Mouse (Mus musculus): ENCODE measurements around the gene Alk.

Alk gene

DNA sequence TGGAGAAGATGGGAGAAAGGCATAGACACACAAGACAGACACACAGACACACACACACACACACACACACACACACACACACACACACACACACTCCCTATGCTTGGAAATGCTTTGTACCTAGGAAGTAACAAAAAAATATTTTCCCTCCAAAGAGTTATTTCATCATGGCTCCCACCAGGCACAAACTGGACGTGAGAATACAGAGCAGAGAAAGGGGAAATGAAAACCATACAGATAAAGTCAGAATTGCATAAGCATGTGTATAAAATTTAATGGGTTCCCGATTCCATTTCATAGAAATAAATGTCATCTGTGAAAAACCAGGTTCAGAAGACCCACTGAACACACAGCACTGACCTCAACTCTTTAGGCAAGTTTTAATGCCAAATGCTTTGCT, 736.5 kb downstream of the Alk start:
- no peak for DNase-seq

GRCm38 (mm10) chr17:71865437-71865836, 739.0 kb downstream of the Alk start:
- DNase-seq: no peak

DNA sequence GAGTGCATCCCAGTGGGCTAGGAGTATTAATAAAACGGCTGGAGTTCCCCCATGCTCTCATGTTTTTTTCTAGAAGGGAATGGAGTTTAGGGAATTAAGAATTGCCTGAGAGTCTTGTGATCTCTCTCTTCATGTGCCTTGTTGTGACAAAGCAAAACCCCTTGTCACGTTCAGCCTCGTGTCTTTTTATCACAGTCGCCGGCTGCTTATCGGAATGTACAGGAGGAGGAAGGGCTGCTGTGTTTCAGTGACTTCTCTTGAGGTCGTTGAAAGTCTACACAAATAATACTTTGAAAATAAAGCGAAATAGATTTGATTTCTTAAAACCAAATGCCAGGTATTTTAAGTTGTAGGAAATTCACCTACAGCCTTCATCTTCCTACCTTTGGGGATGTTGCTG, 740.4 kb downstream of the Alk start:
- no peak for DNase-seq

- no peak for DNase-seq
These were observed 741.5 kb downstream of the Alk start for GRCm38 (mm10) chr17:71862895-71863294.

GRCm38 (mm10) chr17:71862184-71862583, 742.2 kb downstream of the Alk start:
- DNase-seq: no peak

GRCm38 (mm10) chr17:71831960-71832359, 772.5 kb downstream of the Alk start:
- no peak for DNase-seq

DNA sequence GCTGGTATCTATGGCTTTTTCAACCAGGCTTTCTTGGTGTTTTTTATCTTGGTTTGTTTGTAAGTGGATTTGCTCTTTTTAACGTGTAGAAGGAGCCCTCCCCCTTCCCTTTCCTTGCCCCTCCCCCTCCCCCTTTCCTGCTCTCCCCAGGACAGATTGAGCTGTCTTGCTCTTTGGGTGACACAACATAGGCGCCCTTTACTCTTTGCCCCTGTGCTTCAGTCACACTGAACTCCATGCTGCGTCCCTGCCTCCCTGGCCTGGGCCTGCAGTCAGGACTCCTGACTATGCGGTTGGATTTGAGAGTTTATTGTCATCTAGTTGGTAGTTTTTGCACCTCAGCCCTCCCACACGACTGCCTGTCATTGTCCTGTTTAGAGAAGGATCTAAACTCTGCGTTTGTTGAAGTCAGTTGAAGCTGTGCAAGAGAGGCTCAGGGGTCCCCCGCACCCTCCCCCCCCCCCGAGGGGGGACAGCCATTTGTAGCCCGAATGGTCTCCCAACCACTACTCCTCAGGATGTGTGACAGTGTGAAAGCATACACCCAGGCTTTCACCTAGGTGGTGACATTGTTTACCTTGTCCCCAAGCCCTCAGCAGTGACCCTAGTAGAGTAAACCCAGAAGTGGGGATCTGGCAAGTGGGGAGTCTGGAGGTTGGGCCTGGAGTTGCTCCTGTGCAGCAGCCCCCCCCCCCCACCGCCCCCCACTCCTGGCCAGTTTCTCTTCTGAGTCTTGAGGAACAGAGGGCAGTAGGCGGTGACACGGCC, 775.6 kb downstream of the Alk start:
- DNase-seq: no peak

DNA sequence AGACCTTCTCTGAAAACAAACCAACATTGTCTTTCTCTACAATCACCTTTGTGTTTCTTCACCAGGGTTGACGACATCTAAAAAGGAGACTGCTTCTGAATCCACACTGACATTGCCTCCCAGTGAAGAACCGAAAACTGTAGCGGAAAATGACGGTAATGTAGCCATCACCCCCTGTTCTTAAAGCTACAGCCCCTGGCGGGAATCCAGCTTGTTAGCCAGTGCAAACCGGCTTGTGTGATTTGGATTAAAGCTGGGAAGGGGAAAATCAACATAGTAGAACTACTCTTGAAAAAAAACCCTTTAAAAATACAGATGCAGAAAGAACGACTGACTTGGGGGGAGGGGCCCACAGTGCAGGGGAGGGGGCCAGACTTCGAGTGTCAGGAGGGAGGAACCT, 776.8 kb downstream of the Alk start:
- no peak for DNase-seq

DNA sequence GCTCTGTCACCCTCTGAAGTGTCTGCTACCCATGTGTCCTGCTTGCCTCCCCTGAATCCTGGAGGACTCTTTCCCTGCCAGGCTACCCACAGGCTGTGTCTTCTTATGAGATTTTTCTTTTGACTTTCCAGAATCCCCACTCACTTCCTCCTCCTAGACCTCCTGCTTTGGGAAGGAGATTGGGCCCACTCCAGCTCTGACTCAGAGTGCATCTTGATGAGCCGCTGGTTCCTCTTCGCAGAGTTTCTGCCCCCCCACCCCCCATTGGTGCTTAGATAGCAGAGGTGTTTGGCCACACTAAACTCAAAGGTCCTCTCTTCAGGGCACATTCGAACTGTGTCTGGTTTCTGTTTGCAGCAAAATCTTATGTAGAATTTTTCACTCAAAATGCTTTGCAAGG, 777.8 kb downstream of the Alk start:
- no peak for DNase-seq

GRCm38 (mm10) chr17:71823622-71824306, 780.7 kb downstream of the Alk start:
- DNase-seq: no peak
